ENCODE assay signal across 16 mouse cellular contexts in the genomic region with DNA sequence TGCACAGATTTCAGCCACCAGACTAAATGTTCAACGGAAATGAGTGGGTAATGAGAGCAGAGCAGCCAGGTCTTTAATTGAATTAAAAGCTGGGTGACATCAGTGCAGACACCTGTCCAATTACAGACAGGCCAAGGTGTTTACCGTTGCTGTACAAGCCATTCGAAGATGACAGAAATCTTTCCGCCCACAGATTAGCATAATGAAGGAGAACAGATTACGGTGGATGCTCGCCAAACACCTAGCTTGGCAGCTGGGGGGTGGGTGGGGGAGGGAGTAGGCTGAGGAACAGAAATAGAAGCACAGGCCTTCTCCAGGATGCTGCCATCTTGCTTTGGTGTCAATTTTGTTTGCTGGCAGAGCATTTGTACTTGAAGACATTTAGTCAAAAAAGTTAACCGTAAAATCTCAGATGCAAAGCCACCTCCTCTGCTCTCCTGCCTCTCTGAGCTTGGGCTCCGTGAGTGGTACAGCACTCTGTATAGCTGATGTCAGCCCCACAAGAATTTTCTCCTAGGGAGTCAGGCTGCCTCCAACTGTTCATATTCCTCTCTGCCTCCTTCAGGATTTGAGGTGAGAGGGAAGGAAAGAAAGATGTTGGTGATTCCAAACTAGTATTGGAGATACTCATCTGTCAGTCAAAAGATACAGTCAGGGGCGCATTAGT.
A peak's percentile ranks its signal among the peaks of the same experiment; 100 is the strongest.
DNase-seq lines count a peak whose midpoint lies in the region; ATAC-seq lines count a peak whose summit lies in the region.
"Had no signal": no experiment of that assay in that cellular context is flagged by ENCODE, and none has a peak within 500 bp of the region (broad histone marks: within the 10 kb centered on the region; RNA-seq: fewer than 3 reads in every experiment).

No protein-coding gene starts in this region.

- H3K27me3 ChIP-seq in forebrain, embryonic 13.5 days = no peaks in the 10 kb centered on the region
- H3K27me3 ChIP-seq in intestine, embryonic 16.5 days (replicated peaks; ENCODE audit: control insufficient read depth, insufficient read depth, low read length) = no peaks in the 10 kb centered on the region
- H3K27me3 ChIP-seq: heart, embryonic 12.5 days; midbrain, embryonic 13.5 days; neural tube, embryonic 13.5 days had no signal

- H3K9me3 ChIP-seq in forebrain, embryonic 13.5 days (replicated peaks) = no peaks in the 10 kb centered on the region
- H3K9me3 ChIP-seq in intestine, embryonic 16.5 days (ENCODE audit: control insufficient read depth, low read length) = no peaks in the 10 kb centered on the region
- H3K9me3 ChIP-seq: hindbrain, embryonic 10.5 days; midbrain, embryonic 13.5 days; neural tube, embryonic 13.5 days had no signal

- H3K4me2 ChIP-seq in forebrain, embryonic 13.5 days = no peak overlapping the region
- H3K4me2 ChIP-seq in intestine, embryonic 16.5 days (ENCODE audit: low read depth, low read length) = no peak overlapping the region
- H3K4me2 ChIP-seq: heart, embryonic 12.5 days; midbrain, embryonic 13.5 days; neural tube, embryonic 13.5 days had no signal

- DNase-seq in left cerebral cortex, adult 11 months (ENCODE audit: low spot score) = peak; percentile 8
- DNase-seq in left cerebral cortex, postnatal 10 days (ENCODE audit: extremely low spot score in 1 of 2, low spot score in 2 of 2) = no peak
- DNase-seq in layer of hippocampus, adult 11-12 months (ENCODE audit: low spot score) = peak; percentile 21
- DNase-seq in left cerebral cortex, postnatal 4 days = peak; percentile 56
- no peak for DNase-seq in lung, postnatal 10 days
- DNase-seq: gastrocnemius, postnatal 10 days; kidney, adult 2 months; thymus, postnatal 4 days had no signal

- H3K9ac ChIP-seq in forebrain, embryonic 13.5 days = no peak overlapping the region
- no peak overlapping the region for H3K9ac ChIP-seq in intestine, embryonic 16.5 days (ENCODE audit: low read depth, low read length)
- H3K9ac ChIP-seq: heart, embryonic 12.5 days; midbrain, embryonic 13.5 days; neural tube, embryonic 13.5 days had no signal

- intact Hi-C loops in left cerebral cortex, postnatal 10 days (cut with DNase I) = no loop called here
- intact Hi-C loops in left cerebral cortex, postnatal 4 days (cut with DNase I) = no loop called here

- H3K4me3 ChIP-seq in forebrain, embryonic 13.5 days = no peak overlapping the region
- no peak overlapping the region for H3K4me3 ChIP-seq in intestine, embryonic 16.5 days (ENCODE audit: low read length)
- H3K4me3 ChIP-seq: heart, embryonic 12.5 days; hindbrain, embryonic 10.5 days; left cerebral cortex, adult 2 months; midbrain, embryonic 13.5 days; neural tube, embryonic 13.5 days had no signal

- 50% methylated on average over 9 of the region's 9 CpGs for WGBS in forebrain, embryonic 13.5 days
- 84% methylated on average over 9 of the region's 9 CpGs for WGBS in intestine, embryonic 16.5 days

- peak overlapping the region; percentile 35; the same call in 1 of the 2 replicates for H3K27ac ChIP-seq in forebrain, embryonic 13.5 days
- H3K27ac ChIP-seq in intestine, embryonic 16.5 days (ENCODE audit: low read length) = no peak overlapping the region
- H3K27ac ChIP-seq: hindbrain, embryonic 10.5 days; left cerebral cortex, adult 2 months; midbrain, embryonic 13.5 days; neural tube, embryonic 13.5 days had no signal

- ATAC-seq in forebrain, embryonic 13.5 days = peak; percentile 79
- no peak for ATAC-seq in intestine, embryonic 16.5 days
- ATAC-seq: lung, postnatal 0 days; midbrain, embryonic 13.5 days had no signal

- no peaks in the 10 kb centered on the region for H3K36me3 ChIP-seq in forebrain, embryonic 13.5 days (ENCODE audit: poor library complexity, severe bottlenecking)
- no peaks in the 10 kb centered on the region for H3K36me3 ChIP-seq in intestine, embryonic 16.5 days (ENCODE audit: control insufficient read depth, insufficient read depth, low read length)
- H3K36me3 ChIP-seq: heart, embryonic 12.5 days; hindbrain, embryonic 10.5 days; midbrain, embryonic 13.5 days; neural tube, embryonic 13.5 days had no signal

- peaks cover 14% of the 10 kb centered on the region for H3K4me1 ChIP-seq in forebrain, embryonic 13.5 days
- no peaks in the 10 kb centered on the region for H3K4me1 ChIP-seq in intestine, embryonic 16.5 days (ENCODE audit: control insufficient read depth, insufficient read depth, low read length)
- H3K4me1 ChIP-seq: heart, embryonic 12.5 days; hindbrain, embryonic 10.5 days; midbrain, embryonic 13.5 days; neural tube, embryonic 13.5 days had no signal

Comparison
In these comparisons a context has a peak if more than half of its experiments do, and no peak if none do; other contexts are left out.
1. DNase-seq: peak in left cerebral cortex, adult 11 months (single experiment), layer of hippocampus, adult 11-12 months (single experiment) and left cerebral cortex, postnatal 4 days (single experiment); none in left cerebral cortex, postnatal 10 days (0 of 2) and lung, postnatal 10 days (single experiment).